Mouse (Mus musculus): Measurements from ENCODE around the gene C2cd2l.
"Not testable (repeated sequence)": the region's sequence is repeated elsewhere in the genome, so short reads cannot be mapped to it uniquely, and the experiment has no call there.

DNA sequence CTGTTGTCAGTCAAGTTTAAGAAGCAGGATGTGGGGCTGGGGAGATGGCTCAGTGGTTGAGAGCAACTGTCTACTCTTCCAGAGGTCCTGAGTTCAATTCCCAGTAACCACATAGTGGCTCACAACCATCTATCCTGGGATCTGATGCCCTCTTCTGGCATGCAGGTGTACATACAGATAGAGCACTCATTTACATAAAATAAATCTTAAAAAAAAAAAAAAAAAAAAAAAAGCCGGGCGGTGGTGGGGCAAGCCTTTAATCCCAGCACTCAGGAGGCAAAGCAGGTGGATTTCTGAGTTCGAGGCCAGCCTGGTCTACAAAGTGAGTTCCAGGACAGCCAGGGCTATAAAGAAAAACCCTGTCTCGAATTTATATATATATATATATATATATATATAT, 3.6 kb upstream of the C2cd2l start:
- not testable (repeated sequence) for TF ChIP-seq CTCF (IDR thresholded peaks at IDR 0.05; ENCODE audit: low read depth, low read length); GATA2 (IDR thresholded peaks at IDR 0.05; ENCODE audit: borderline replicate concordance, low read depth, low read length)
